Mouse (Mus musculus): ENCODE data around the gene Slc26a10.
A peak's percentile ranks its signal among the peaks of the same experiment; 100 is the strongest.
"Not testable (repeated sequence)": the region's sequence is repeated elsewhere in the genome, so short reads cannot be mapped to it uniquely, and the experiment has no call there.

The Slc26a10 gene

GRCm38 (mm10) chr10:127180695-127181047 is 226 bp upstream of the Slc26a10 start:
- no peak for DNase-seq

GRCm38 (mm10) chr10:127178286-127179027 is 2.0 kb downstream of the Slc26a10 start:
- DNase-seq = no peak

- peak; percentile 88 for DNase-seq
Measured at GRCm38 (mm10) chr10:127177719-127178118, 2.7 kb downstream of the Slc26a10 start.

GRCm38 (mm10) chr10:127177235-127177634 is 3.2 kb downstream of the Slc26a10 start:
- DNase-seq = no peak

- no peak for DNase-seq
Measured at GRCm38 (mm10) chr10:127176756-127177155, 3.7 kb downstream of the Slc26a10 start.

- no peak for DNase-seq
Measured at GRCm38 (mm10) chr10:127176228-127176627, 4.2 kb downstream of the Slc26a10 start.

- DNase-seq = no peak
Measured at GRCm38 (mm10) chr10:127174170-127174569, 6.3 kb downstream of the Slc26a10 start.

GRCm38 (mm10) chr10:127173148-127174065 is 7.0 kb downstream of the Slc26a10 start:
- no peak for DNase-seq

- no peak for DNase-seq
Measured at GRCm38 (mm10) chr10:127171631-127172200, 8.7 kb downstream of the Slc26a10 start.

- DNase-seq = peak; percentile 84
Measured at GRCm38 (mm10) chr10:127170837-127171272, 9.6 kb downstream of the Slc26a10 start.

GRCm38 (mm10) chr10:127170002-127170401 is 10.4 kb downstream of the Slc26a10 start:
- no peak for DNase-seq

- no peak for DNase-seq
Measured at GRCm38 (mm10) chr10:127167614-127168192, 12.7 kb downstream of the Slc26a10 start.

GRCm38 (mm10) chr10:127166771-127167613 is 13.5 kb downstream of the Slc26a10 start:
- DNase-seq = no peak

- DNase-seq = no peak
Measured at GRCm38 (mm10) chr10:127166404-127166715, 14.1 kb downstream of the Slc26a10 start.

- no peak for DNase-seq
Measured at GRCm38 (mm10) chr10:127165654-127166403, 14.6 kb downstream of the Slc26a10 start.

- no peak for DNase-seq
Measured at GRCm38 (mm10) chr10:127165354-127165653, 15.1 kb downstream of the Slc26a10 start.

- DNase-seq = peak; percentile 76
Measured at GRCm38 (mm10) chr10:127164631-127165353, 15.7 kb downstream of the Slc26a10 start, which contains the start of gene B4galnt1. Gene B4galnt1, plus strand, starts transcription at chr10:127165225.

- DNase-seq = no peak
Measured at GRCm38 (mm10) chr10:127164190-127164589, 16.3 kb downstream of the Slc26a10 start.

- DNase-seq = not testable (repeated sequence)
Measured at GRCm38 (mm10) chr10:127162771-127163261, 17.6 kb downstream of the Slc26a10 start.

GRCm38 (mm10) chr10:127160728-127161127 is 19.7 kb downstream of the Slc26a10 start:
- DNase-seq = no peak

GRCm38 (mm10) chr10:127160081-127160480 is 20.4 kb downstream of the Slc26a10 start:
- DNase-seq = no peak

Data from lung, postnatal 10 days (tissue).